Mouse (Mus musculus): Measurements from ENCODE around the gene Cdc14a. TPM values are rescaled to one million over a fixed set of nuclear protein-coding genes. Genes with fewer than 3 reads are reported as not detected.

Cdc14a gene
- polyA plus RNA-seq, 1 experiment from 2014 or later, result 3.9 TPM

- Histone ChIP-seq H3K4me3 (no peak overlapping the region), H3K4me1 (replicated peaks) (peaks cover 3% of the 10 kb centered on the region; the same call in 1 of the 2 replicates), H3K36me3 (no peaks in the 10 kb centered on the region), H3K9me3 (replicated peaks) (no peaks in the 10 kb centered on the region), H3K4me2 (no peak overlapping the region), H3K27ac (no peak overlapping the region), H3K9ac (no peak overlapping the region), H3K27me3 (no peaks in the 10 kb centered on the region)
- ATAC-seq (replicated peaks; ENCODE audit: insufficient number of reproducible peaks, insufficient read depth, low FRiP score, low read depth), result no peak
- WGBS, result 68% methylated on average over 9 of the region's 9 CpGs
Measured at GRCm38 (mm10) chr3:116436811-116437601, 13.2 kb upstream of the Cdc14a start.

GRCm38 (mm10) chr3:116436113-116436512 is 12.3 kb upstream of the Cdc14a start:
- H3K36me3 ChIP-seq, result no peaks in the 10 kb centered on the region
- no peak for ATAC-seq (replicated peaks; ENCODE audit: insufficient number of reproducible peaks, insufficient read depth, low FRiP score, low read depth)
- H3K4me3 ChIP-seq, result no peak overlapping the region
- H3K9me3 ChIP-seq (replicated peaks), result no peaks in the 10 kb centered on the region
- no peak overlapping the region for H3K4me2 ChIP-seq
- H3K4me1 ChIP-seq (replicated peaks), result peaks cover 3% of the 10 kb centered on the region; the same call in 1 of the 2 replicates
- WGBS, result 64% methylated on average over 3 of the region's 3 CpGs
- H3K27ac ChIP-seq, result no peak overlapping the region
- H3K27me3 ChIP-seq, result no peaks in the 10 kb centered on the region
- no peak overlapping the region for H3K9ac ChIP-seq

GRCm38 (mm10) chr3:116434757-116435156 is 10.9 kb upstream of the Cdc14a start:
- H3K27me3 ChIP-seq, result no peaks in the 10 kb centered on the region
- no peak overlapping the region for H3K27ac ChIP-seq
- H3K9me3 ChIP-seq (replicated peaks), result no peaks in the 10 kb centered on the region
- no peak for ATAC-seq (replicated peaks; ENCODE audit: insufficient number of reproducible peaks, insufficient read depth, low FRiP score, low read depth)
- H3K4me2 ChIP-seq, result no peak overlapping the region
- H3K36me3 ChIP-seq, result no peaks in the 10 kb centered on the region
- H3K4me3 ChIP-seq, result no peak overlapping the region
- 58% methylated on average over 3 of the region's 3 CpGs for WGBS
- no peak overlapping the region for H3K9ac ChIP-seq
- H3K4me1 ChIP-seq (replicated peaks), result peaks cover 3% of the 10 kb centered on the region; the same call in 1 of the 2 replicates

- no peaks in the 10 kb centered on the region for H3K36me3 ChIP-seq
- no peak overlapping the region for H3K9ac ChIP-seq
- no peak overlapping the region for H3K27ac ChIP-seq
- no peaks in the 10 kb centered on the region for H3K9me3 ChIP-seq (replicated peaks)
- no peak overlapping the region for H3K4me3 ChIP-seq
- no peak for ATAC-seq (replicated peaks; ENCODE audit: insufficient number of reproducible peaks, insufficient read depth, low FRiP score, low read depth)
- peaks cover 6% of the 10 kb centered on the region; the same call in 1 of the 2 replicates for H3K4me1 ChIP-seq (replicated peaks)
- H3K4me2 ChIP-seq, result no peak overlapping the region
- whole genome bisulfite sequencing, result 92% methylated on average over 6 of the region's 6 CpGs
- H3K27me3 ChIP-seq, result no peaks in the 10 kb centered on the region
Measured at GRCm38 (mm10) chr3:116425901-116426300, 2.1 kb upstream of the Cdc14a start.

GRCm38 (mm10) chr3:116424973-116425284 is 1.1 kb upstream of the Cdc14a start:
- Histone ChIP-seq H3K9me3 (replicated peaks) (no peaks in the 10 kb centered on the region), H3K27ac (peak overlapping the region; percentile 93), H3K9ac (peak overlapping the region; percentile 79), H3K27me3 (no peaks in the 10 kb centered on the region), H3K36me3 (no peaks in the 10 kb centered on the region), H3K4me1 (replicated peaks) (peaks cover 6% of the 10 kb centered on the region; the same call in 1 of the 2 replicates), H3K4me3 (peak overlapping the region; percentile 78), H3K4me2 (peak overlapping the region; percentile 93)
- peak; percentile 65 for ATAC-seq (replicated peaks; ENCODE audit: insufficient number of reproducible peaks, insufficient read depth, low FRiP score, low read depth)
- 0% methylated on average over 11 of the region's 11 CpGs for WGBS

GRCm38 (mm10) chr3:116424160-116424972 is 534 bp upstream of the Cdc14a start:
- Histone ChIP-seq H3K4me1 (replicated peaks) (peaks cover 6% of the 10 kb centered on the region; the same call in 1 of the 2 replicates), H3K4me2 (peak overlapping the region; percentile 93), H3K36me3 (no peaks in the 10 kb centered on the region), H3K9me3 (replicated peaks) (no peaks in the 10 kb centered on the region), H3K9ac (peak overlapping the region; percentile 79), H3K27ac (peak overlapping the region; percentile 93), H3K4me3 (peak overlapping the region; percentile 78), H3K27me3 (no peaks in the 10 kb centered on the region)
- under 1% methylated on average over 32 of the region's 32 CpGs for WGBS
- ATAC-seq (replicated peaks; ENCODE audit: insufficient number of reproducible peaks, insufficient read depth, low FRiP score, low read depth), result 0 out of 2 replicates have a peak, but pooled peaks have one; percentile 20

- no peak for ATAC-seq (replicated peaks; ENCODE audit: insufficient number of reproducible peaks, insufficient read depth, low FRiP score, low read depth)
- Histone ChIP-seq H3K4me2 (peak overlapping the region; percentile 93), H3K36me3 (no peaks in the 10 kb centered on the region), H3K27me3 (no peaks in the 10 kb centered on the region), H3K4me1 (replicated peaks) (peaks cover 6% of the 10 kb centered on the region; the same call in 1 of the 2 replicates), H3K9me3 (replicated peaks) (no peaks in the 10 kb centered on the region), H3K4me3 (peak overlapping the region; percentile 78), H3K27ac (peak overlapping the region; percentile 93), H3K9ac (peak overlapping the region; percentile 79)
- WGBS, result under 1% methylated on average over 23 of the region's 23 CpGs
Measured at GRCm38 (mm10) chr3:116422795-116423352, 958 bp downstream of the Cdc14a start.

- peak overlapping the region; percentile 78; the same call in 1 of the 2 replicates for H3K4me3 ChIP-seq
- peak overlapping the region; percentile 93 for H3K4me2 ChIP-seq
- no peaks in the 10 kb centered on the region for H3K27me3 ChIP-seq
- no peaks in the 10 kb centered on the region for H3K36me3 ChIP-seq
- no peak for ATAC-seq (replicated peaks; ENCODE audit: insufficient number of reproducible peaks, insufficient read depth, low FRiP score, low read depth)
- WGBS, result 56% methylated on average over 8 of the region's 8 CpGs
- H3K27ac ChIP-seq, result no peak overlapping the region
- peaks cover 6% of the 10 kb centered on the region; the same call in 1 of the 2 replicates for H3K4me1 ChIP-seq (replicated peaks)
- no peak overlapping the region for H3K9ac ChIP-seq
- H3K9me3 ChIP-seq (replicated peaks), result no peaks in the 10 kb centered on the region
Measured at GRCm38 (mm10) chr3:116422074-116422473, 1.8 kb downstream of the Cdc14a start.

- WGBS, result 66% methylated on average over 6 of the region's 6 CpGs
- H3K4me3 ChIP-seq, result no peak overlapping the region
- H3K27ac ChIP-seq, result no peak overlapping the region
- ATAC-seq (replicated peaks; ENCODE audit: insufficient number of reproducible peaks, insufficient read depth, low FRiP score, low read depth), result no peak
- H3K4me1 ChIP-seq (replicated peaks), result peaks cover 6% of the 10 kb centered on the region; the same call in 1 of the 2 replicates
- H3K27me3 ChIP-seq, result no peaks in the 10 kb centered on the region
- H3K4me2 ChIP-seq, result no peak overlapping the region
- no peak overlapping the region for H3K9ac ChIP-seq
- no peaks in the 10 kb centered on the region for H3K36me3 ChIP-seq
- no peaks in the 10 kb centered on the region for H3K9me3 ChIP-seq (replicated peaks)
Measured at GRCm38 (mm10) chr3:116421121-116421520, 2.7 kb downstream of the Cdc14a start.

GRCm38 (mm10) chr3:116419791-116420190 is 4.0 kb downstream of the Cdc14a start:
- WGBS, result 75% methylated on average over 11 of the region's 11 CpGs
- Histone ChIP-seq H3K9me3 (replicated peaks) (no peaks in the 10 kb centered on the region), H3K9ac (no peak overlapping the region), H3K4me3 (no peak overlapping the region), H3K4me1 (replicated peaks) (peaks cover 6% of the 10 kb centered on the region; the same call in 1 of the 2 replicates), H3K27ac (no peak overlapping the region), H3K27me3 (no peaks in the 10 kb centered on the region), H3K4me2 (no peak overlapping the region), H3K36me3 (0 out of 2 replicates have a peak, but pooled peaks cover under 1% of the 10 kb centered on the region)
- no peak for ATAC-seq (replicated peaks; ENCODE audit: insufficient number of reproducible peaks, insufficient read depth, low FRiP score, low read depth)

- Histone ChIP-seq H3K27me3 (no peaks in the 10 kb centered on the region), H3K4me2 (no peak overlapping the region), H3K9me3 (replicated peaks) (no peaks in the 10 kb centered on the region), H3K27ac (no peak overlapping the region), H3K4me3 (no peak overlapping the region), H3K9ac (no peak overlapping the region), H3K36me3 (peaks cover 3% of the 10 kb centered on the region; the same call in 1 of the 2 replicates), H3K4me1 (replicated peaks) (peaks cover 17% of the 10 kb centered on the region)
- ATAC-seq (replicated peaks; ENCODE audit: insufficient number of reproducible peaks, insufficient read depth, low FRiP score, low read depth), result no peak
- 89% methylated on average over 3 of the region's 3 CpGs for WGBS
Measured at GRCm38 (mm10) chr3:116414451-116414860, 9.4 kb downstream of the Cdc14a start.

Data from heart, embryonic 15.5 days (tissue).